Comparison of ENCODE assay signal across 6 mouse cellular contexts in the genomic region with DNA sequence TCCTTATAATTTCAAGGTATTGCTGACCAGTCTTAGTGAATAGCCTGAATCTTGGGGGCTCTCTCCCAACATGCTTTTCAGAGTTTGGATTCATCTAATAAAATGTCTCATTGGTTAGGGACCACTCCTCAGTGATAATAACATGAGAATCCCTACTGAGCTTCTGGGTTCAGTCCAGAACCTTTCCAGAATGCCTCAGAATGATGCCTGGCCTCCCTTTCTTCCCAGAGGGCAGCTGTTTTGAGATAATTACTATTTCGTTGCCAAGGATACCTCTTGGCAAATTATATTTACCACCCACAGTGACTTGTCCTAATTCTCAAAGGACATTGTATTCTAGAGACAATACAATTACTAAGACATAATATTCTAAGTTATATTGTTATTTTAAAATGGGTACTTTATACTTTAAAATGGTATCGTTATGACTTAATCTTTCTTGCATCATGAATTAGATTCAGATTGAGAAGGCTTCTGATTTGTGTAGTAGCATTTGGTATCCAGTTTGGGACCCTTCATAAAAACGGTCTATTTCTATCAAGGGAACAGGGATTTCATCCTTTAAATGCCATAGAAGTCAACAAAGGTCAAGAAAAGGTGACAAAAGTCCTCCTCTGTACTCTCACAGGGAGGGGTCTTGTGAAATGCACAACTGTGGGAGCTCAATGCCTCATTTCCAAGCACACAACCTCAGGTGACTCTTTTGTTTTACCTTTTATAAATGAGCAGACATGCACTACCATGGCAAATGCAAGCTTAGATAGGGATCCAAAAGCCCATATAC.
A peak's percentile ranks its signal among the peaks of the same experiment; 100 is the strongest.
DNase-seq lines count a peak whose midpoint lies in the region; ATAC-seq and TF ChIP-seq lines count a peak whose summit lies in the region.
"Not testable (repeated sequence)": the region's sequence is repeated elsewhere in the genome, so short reads cannot be mapped to it uniquely, and the experiment has no call there.

No protein-coding gene starts in this region.

- not testable (repeated sequence) for H3K9me3 ChIP-seq in embryonic facial prominence, embryonic 14.5 days (ENCODE audit: control insufficient read depth, low read length)

- 80% methylated on average over 3 of the region's 3 CpGs for WGBS in embryonic facial prominence, embryonic 14.5 days

- H3K4me2 ChIP-seq in embryonic facial prominence, embryonic 14.5 days (ENCODE audit: low read depth, low read length), result not testable (repeated sequence)

- intact Hi-C loops in left cerebral cortex, postnatal 4 days (cut with DNase I), result not testable (repeated sequence)

- DNase-seq in brain, embryonic 14.5 days (ENCODE audit: low read depth), result peak; percentile 22
- DNase-seq in cerebellum, adult 18-20 months, result peak; percentile 11 to 17
- DNase-seq in cerebellum, adult 9-11 months, result peak; percentile 30
- DNase-seq in embryonic facial prominence, embryonic 14.5 days (ENCODE audit: low spot score), result not testable (repeated sequence)
- peak; percentile 24 for DNase-seq in left cerebral cortex, postnatal 4 days
- DNase-seq in retina, postnatal 1 day, result peak; percentile 78

- H3K36me3 ChIP-seq in embryonic facial prominence, embryonic 14.5 days (ENCODE audit: control insufficient read depth, insufficient read depth, low read length), result not testable (repeated sequence)

- H3K4me3 ChIP-seq in embryonic facial prominence, embryonic 14.5 days (ENCODE audit: low read depth, low read length), result not testable (repeated sequence)

- TF ChIP-seq POLR2A in brain, embryonic 14.5 days (IDR thresholded peaks at IDR 0.05; ENCODE audit: borderline replicate concordance, extremely low read depth, insufficient read depth, insufficient read length, poor library complexity, severe bottlenecking), result not testable (repeated sequence)

- ATAC-seq in embryonic facial prominence, embryonic 14.5 days (ENCODE audit: low read depth), result 0 out of 2 replicates have a peak, but pooled peaks have one; percentile 22

- not testable (repeated sequence) for H3K9ac ChIP-seq in embryonic facial prominence, embryonic 14.5 days (ENCODE audit: low read depth, low read length)

- TF ChIP-seq CTCF in brain, embryonic 14.5 days (IDR thresholded peaks at IDR 0.05; ENCODE audit: borderline replicate concordance, extremely low read depth, insufficient read depth, insufficient read length), result not testable (repeated sequence)

- not testable (repeated sequence) for H3K27me3 ChIP-seq in embryonic facial prominence, embryonic 14.5 days (replicated peaks; ENCODE audit: control insufficient read depth, insufficient read depth, low read length)

- not testable (repeated sequence) for H3K4me1 ChIP-seq in embryonic facial prominence, embryonic 14.5 days (ENCODE audit: control insufficient read depth, insufficient read depth, low read length)

- H3K27ac ChIP-seq in embryonic facial prominence, embryonic 14.5 days (replicated peaks; ENCODE audit: low read depth, low read length), result not testable (repeated sequence)
